Mouse (Mus musculus) neural tube, embryonic 13.5 days (tissue): ENCODE measurements around the gene Mapkapk2. TPM values are rescaled to one million over a fixed set of nuclear protein-coding genes. Genes with fewer than 3 reads are reported as not detected.

Experiments used
- ATAC-seq: fragments of 200-750 bp; cut with Nextera tagmentation; 2 replicates; pipeline ENCODE4 v1.8.0; 2017; ENCODE audit warnings: low read depth, mild to moderate bottlenecking, moderate TSS enrichment, moderate library complexity
- H3K27ac ChIP-seq: fragments of 300-500 bp; sonication (generic); replicated peaks from 2 replicates; pipeline ENCODE4 v1.5.1; 2015; ENCODE audit warnings: moderate library complexity, mild to moderate bottlenecking, inconsistent platforms
- H3K27me3 ChIP-seq: fragments of 300-500 bp; sonication (generic); 2 replicates; pipeline ENCODE4 v1.6.1; 2015; ENCODE audit warnings: mild to moderate bottlenecking, inconsistent platforms
- H3K36me3 ChIP-seq: fragments of 300-500 bp; sonication (generic); 2 replicates; pipeline ENCODE4 v1.6.1; 2015; ENCODE audit warnings: mild to moderate bottlenecking, inconsistent platforms
- H3K4me1 ChIP-seq: fragments of 300-500 bp; sonication (generic); replicated peaks from 2 replicates; pipeline ENCODE4 v1.6.1; 2015; ENCODE audit warnings: inconsistent platforms
- H3K4me2 ChIP-seq: fragments of 300-500 bp; sonication (generic); 2 replicates; pipeline ENCODE4 v1.6.1; 2015; ENCODE audit warnings: inconsistent platforms, mild to moderate bottlenecking, moderate library complexity
- H3K4me3 ChIP-seq: fragments of 300-500 bp; sonication (generic); 2 replicates; pipeline ENCODE4 v1.5.1; 2015; ENCODE audit warnings: mild to moderate bottlenecking, inconsistent platforms
- H3K9ac ChIP-seq: fragments of 300-500 bp; sonication (generic); 2 replicates; pipeline ENCODE4 v1.6.1; 2015; ENCODE audit warnings: moderate library complexity, mild to moderate bottlenecking, inconsistent platforms
- H3K9me3 ChIP-seq: fragments of 300-500 bp; sonication (generic); 2 replicates; pipeline ENCODE4 v1.6.1; 2016; ENCODE audit warnings: inconsistent platforms
- WGBS: fragments of 180-500 bp; shearing (Covaris S2); methylation state at CpG from one replicate; pipeline ENCODE4 v1.1.7; 2015; 5-methylcytosine and 5-hydroxymethylcytosine counted together
- polyA plus RNA-seq: library from polyadenylated mRNA; unstranded; fragments of >200 nt; fragmentation: Nextera tagmentation; extraction: Ambion mirVana; gene quantifications from 2 replicates; pipeline ENCODE4 v1.2.1, GENCODE M21; 2015

The Mapkapk2 gene
- polyA plus RNA-seq, 1 experiment from 2014 or later, result 22.7 TPM

DNA sequence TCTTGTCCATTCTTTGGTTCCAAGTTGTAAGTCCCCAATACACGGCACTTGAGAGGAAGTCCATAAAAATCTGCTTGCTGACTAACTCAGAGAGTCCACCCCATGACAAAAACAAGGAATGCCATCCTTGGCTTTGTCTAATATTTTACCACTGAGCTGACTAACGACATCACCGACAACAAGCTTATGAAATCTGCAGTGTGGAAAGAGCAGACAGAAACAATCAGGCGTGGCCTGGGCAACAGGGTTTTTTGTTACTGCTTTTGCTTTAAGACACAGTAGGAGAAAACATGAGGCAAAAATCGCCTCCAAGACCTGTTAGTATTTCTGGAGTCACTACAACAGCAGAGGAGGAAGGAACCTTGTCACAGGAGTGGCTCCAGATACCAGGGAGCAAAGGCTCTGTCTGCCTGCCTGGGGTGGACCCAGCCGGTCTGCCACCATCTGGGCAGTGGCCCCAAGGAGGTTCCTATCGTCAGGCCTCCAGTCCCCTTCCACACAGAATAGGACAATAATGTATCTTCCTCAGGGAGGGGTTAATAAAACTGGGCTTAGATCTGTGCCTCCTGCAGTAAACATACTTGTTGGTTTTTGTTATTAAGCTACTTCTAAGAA lies 25.1 kb downstream of the Mapkapk2 start:
- Histone ChIP-seq H3K4me1 (peaks cover 41% of the 10 kb centered on the region), H3K4me2 (no peak overlapping the region), H3K4me3 (no peak overlapping the region), H3K9ac (no peak overlapping the region), H3K36me3 (0 out of 2 replicates have a peak, but pooled peaks cover 5% of the 10 kb centered on the region), H3K9me3 (no peaks in the 10 kb centered on the region), H3K27ac (no peak overlapping the region), H3K27me3 (no peaks in the 10 kb centered on the region)
- ATAC-seq, result no peak
- WGBS, result 94% methylated on average over 7 of the region's 7 CpGs

DNA sequence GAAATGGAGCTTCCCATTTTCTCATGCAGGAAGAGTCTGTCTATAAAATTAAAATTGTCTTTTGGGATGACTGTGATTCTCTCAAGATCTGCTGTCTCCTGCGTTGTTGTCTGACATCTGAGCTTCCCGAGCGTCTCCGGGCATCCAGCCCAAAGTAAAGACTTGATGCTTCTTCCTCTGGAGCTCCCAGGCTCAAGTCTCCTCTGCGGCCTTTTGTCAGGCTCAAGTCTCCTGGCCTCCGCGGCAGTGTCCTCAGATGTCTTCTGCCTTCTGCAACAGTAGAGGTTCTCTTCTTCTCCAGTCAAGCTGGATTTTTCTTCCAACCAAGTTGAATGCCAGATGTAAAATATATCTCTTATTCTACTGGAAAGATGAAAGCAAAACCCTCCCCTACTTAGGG lies 28.6 kb downstream of the Mapkapk2 start:
- Histone ChIP-seq H3K9me3 (no peaks in the 10 kb centered on the region), H3K9ac (no peak overlapping the region), H3K4me1 (peaks cover 23% of the 10 kb centered on the region), H3K27me3 (no peaks in the 10 kb centered on the region), H3K4me2 (no peak overlapping the region), H3K36me3 (no peaks in the 10 kb centered on the region), H3K4me3 (no peak overlapping the region), H3K27ac (no peak overlapping the region)
- whole genome bisulfite sequencing, result 90% methylated on average over 7 of the region's 7 CpGs
- no peak for ATAC-seq

DNA sequence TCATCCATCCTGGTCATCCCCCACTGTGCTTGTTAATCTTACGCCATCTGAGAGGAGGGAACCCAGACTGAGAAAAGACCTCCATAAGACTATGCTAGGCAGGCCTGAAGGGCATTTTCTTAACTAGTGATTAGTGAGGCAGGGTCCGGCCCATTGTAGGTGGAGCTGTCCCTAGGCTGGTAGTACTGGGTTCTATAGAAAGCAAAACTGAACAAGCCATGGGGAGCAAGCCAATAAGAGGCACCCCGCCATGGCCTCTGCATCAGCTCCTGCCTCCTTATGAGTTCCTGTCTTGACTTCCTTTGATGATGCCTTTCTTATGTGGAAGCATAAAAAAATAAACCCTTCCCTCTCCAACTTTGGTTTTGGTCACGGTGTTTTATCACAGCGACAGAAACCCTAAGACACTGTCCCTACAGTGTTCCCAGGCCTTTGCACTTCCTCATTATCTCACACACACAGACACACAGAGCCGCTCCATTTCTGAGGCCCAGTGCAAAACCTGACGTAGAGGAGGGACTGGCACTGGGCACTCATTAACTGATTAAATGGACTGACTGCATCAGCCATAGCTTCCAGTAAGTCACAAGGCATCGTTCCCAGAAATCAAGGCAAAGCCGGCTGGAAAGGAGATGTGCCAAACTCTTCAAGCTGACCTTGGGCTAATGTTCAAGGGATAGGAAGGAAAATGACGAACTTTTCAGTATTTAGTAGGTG lies 29.5 kb downstream of the Mapkapk2 start:
- Histone ChIP-seq H3K27ac (no peak overlapping the region), H3K4me2 (no peak overlapping the region), H3K4me1 (peaks cover 23% of the 10 kb centered on the region), H3K9me3 (no peaks in the 10 kb centered on the region), H3K27me3 (no peaks in the 10 kb centered on the region), H3K4me3 (no peak overlapping the region), H3K36me3 (no peaks in the 10 kb centered on the region), H3K9ac (no peak overlapping the region)
- 91% methylated on average over 10 of the region's 10 CpGs for WGBS
- no peak for ATAC-seq

DNA sequence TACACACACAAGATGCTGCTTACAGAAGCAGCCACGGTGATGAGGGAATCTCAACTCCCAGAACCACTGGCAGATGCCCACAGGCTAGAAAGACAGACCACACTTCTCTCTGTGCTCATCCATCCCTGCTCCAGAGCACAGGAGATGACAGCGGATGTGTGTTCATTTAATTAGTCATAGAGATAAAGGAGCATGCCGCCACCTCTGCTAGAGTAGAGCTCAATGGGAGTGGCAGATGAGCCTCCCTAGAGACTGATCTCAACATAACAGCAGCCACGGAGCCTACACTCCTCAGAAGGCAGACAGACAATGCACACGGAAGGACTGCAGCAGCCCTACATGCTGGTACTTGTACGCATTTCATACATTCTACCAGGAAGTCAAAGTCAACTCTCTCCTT lies 33.4 kb downstream of the Mapkapk2 start:
- Histone ChIP-seq H3K4me3 (no peak overlapping the region), H3K36me3 (no peaks in the 10 kb centered on the region), H3K4me1 (peaks cover 50% of the 10 kb centered on the region), H3K9ac (no peak overlapping the region), H3K27me3 (no peaks in the 10 kb centered on the region), H3K27ac (peak overlapping the region; percentile 49; the same call in 1 of the 2 replicates), H3K9me3 (no peaks in the 10 kb centered on the region), H3K4me2 (no peak overlapping the region)
- no peak for ATAC-seq
- WGBS, result 47% methylated on average over 6 of the region's 6 CpGs

DNA sequence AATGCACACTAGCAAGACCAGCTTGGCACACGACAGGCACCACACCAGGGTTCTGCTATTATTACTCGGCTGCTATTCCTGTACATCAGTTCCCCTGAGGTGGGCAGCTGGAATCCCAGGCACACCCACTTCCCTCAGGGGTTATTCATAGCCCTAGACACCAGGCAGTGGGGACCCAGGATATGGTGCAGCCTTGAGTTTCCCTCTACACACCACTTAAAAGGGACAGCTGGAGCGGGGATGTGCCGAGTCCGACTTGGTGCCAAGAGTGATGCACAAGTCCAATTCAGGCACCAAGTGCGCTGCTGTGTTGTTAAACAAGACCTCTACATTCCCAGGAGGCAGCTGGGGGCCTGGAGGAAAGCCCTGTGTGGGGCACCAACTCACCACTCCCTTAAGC lies 34.8 kb downstream of the Mapkapk2 start:
- H3K36me3 ChIP-seq, result peaks cover 6% of the 10 kb centered on the region
- H3K9me3 ChIP-seq, result no peaks in the 10 kb centered on the region
- H3K27ac ChIP-seq, result 0 out of 2 replicates have a peak overlapping the region, but pooled peaks have one; percentile 23
- H3K27me3 ChIP-seq, result no peaks in the 10 kb centered on the region
- WGBS, result 68% methylated on average over 6 of the region's 6 CpGs
- no peak overlapping the region for H3K4me2 ChIP-seq
- peaks cover 59% of the 10 kb centered on the region for H3K4me1 ChIP-seq
- ATAC-seq, result peak; percentile 25; the same call in 1 of the 2 replicates
- H3K4me3 ChIP-seq, result no peak overlapping the region
- no peak overlapping the region for H3K9ac ChIP-seq

DNA sequence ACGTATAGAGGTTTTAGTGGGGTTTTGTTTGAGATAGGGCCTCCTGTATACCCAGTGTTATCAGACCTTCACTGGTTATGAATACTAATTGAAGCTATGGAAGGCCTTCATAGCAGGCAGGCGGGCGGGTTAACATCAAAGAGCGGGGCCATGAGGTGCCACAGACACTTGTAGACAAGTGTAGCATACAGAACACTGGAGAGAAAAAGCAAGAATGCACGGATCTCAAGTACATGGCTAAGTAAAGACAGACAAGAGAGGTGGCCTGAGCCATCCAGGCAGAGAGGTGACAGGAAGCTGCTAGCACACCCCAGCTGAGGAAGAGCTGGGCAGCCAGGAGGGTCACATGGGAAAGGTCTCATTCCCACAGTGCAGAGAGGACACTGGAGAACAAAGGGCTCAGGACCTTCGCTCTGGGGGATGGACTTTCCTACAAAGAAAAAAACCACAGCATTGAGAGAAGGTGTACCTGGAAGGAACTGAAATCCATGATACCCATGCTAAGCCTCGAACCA lies 35.8 kb downstream of the Mapkapk2 start:
- H3K27ac ChIP-seq, result no peak overlapping the region
- peaks cover 17% of the 10 kb centered on the region for H3K36me3 ChIP-seq
- no peaks in the 10 kb centered on the region for H3K27me3 ChIP-seq
- no peaks in the 10 kb centered on the region for H3K9me3 ChIP-seq
- no peak for ATAC-seq
- no peak overlapping the region for H3K4me2 ChIP-seq
- 83% methylated on average over 7 of the region's 7 CpGs for WGBS
- no peak overlapping the region for H3K4me3 ChIP-seq
- peaks cover 59% of the 10 kb centered on the region for H3K4me1 ChIP-seq
- H3K9ac ChIP-seq, result no peak overlapping the region

DNA sequence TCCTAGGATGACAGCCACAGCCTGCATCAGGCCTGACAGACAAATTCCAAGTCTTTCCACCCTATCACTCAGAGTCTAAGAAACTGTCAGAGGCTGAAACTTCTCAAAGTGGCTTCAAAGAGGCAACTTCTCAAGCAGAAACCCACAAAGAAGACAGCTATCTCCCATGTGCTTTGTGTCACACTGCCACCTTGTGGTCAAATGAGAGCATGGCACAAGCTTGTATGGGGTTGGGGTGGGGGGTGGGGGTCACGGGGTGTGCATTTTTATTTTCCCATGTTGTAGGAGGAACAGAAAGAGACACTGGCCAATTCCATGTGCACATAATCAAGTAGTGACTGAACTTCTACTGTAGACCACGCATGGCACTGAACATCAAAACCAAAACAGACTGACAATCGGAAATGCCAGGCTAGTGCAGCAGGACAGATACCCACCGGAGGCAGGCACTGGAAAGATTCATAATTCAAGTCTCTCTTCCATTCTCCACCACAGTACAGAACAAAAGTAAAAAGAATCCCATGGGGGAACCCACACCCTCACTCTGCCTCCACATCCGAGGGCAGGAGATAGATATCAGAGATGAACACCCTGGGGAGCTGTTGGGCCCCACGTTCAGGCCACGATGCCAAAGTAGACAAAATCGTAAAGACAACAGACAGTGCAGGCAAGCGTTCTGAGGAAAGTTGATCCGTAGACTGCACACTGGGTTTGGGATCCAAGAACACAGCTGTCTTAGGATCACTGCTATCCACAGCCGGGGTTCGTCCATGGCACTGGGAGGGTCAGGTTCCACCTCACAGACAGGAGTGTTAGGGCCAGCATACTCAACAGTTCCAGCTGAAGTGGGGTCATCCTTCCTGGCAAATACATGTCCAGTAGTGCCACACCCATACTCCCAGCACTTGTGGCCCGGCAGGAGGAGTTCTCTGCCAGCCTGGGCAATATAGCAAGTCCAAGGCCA lies 37.1 kb downstream of the Mapkapk2 start:
- no peak overlapping the region for H3K4me2 ChIP-seq
- no peaks in the 10 kb centered on the region for H3K9me3 ChIP-seq
- peaks cover 59% of the 10 kb centered on the region for H3K4me1 ChIP-seq
- no peak; the same call in 1 of the 2 replicates for ATAC-seq
- 64% methylated on average over 13 of the region's 13 CpGs for WGBS
- no peak overlapping the region for H3K4me3 ChIP-seq
- peaks cover 29% of the 10 kb centered on the region for H3K36me3 ChIP-seq
- no peak overlapping the region for H3K9ac ChIP-seq
- H3K27ac ChIP-seq, result no peak overlapping the region
- no peaks in the 10 kb centered on the region for H3K27me3 ChIP-seq

DNA sequence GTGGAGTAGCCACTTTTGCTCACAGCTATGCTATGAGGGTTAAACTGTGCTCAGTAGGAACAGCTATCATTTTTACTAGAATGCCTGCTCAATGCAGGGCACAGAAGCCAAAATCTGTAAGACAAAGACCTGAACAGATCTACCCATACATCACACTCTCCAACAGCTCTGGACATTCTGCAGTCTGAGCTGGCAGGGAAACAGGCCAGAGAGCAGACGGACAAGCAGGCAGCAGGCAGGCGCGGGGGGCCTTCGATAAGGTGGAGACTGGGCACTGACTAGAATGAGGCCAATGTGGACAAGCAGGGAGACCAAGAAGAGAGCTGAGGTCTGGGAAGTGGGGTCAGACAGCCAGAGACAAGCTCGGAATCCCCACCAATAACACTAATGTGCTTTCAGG lies 37.8 kb downstream of the Mapkapk2 start:
- peak overlapping the region; percentile 33; the same call in 1 of the 2 replicates for H3K27ac ChIP-seq
- no peak overlapping the region for H3K4me3 ChIP-seq
- 0 out of 2 replicates have a peak overlapping the region, but pooled peaks have one; percentile 47 for H3K9ac ChIP-seq
- WGBS, result 79% methylated on average over 5 of the region's 5 CpGs
- no peaks in the 10 kb centered on the region for H3K9me3 ChIP-seq
- no peak overlapping the region for H3K4me2 ChIP-seq
- peaks cover 59% of the 10 kb centered on the region for H3K4me1 ChIP-seq
- H3K27me3 ChIP-seq, result no peaks in the 10 kb centered on the region
- peaks cover 36% of the 10 kb centered on the region for H3K36me3 ChIP-seq
- peak; percentile 20; the same call in 1 of the 2 replicates for ATAC-seq

DNA sequence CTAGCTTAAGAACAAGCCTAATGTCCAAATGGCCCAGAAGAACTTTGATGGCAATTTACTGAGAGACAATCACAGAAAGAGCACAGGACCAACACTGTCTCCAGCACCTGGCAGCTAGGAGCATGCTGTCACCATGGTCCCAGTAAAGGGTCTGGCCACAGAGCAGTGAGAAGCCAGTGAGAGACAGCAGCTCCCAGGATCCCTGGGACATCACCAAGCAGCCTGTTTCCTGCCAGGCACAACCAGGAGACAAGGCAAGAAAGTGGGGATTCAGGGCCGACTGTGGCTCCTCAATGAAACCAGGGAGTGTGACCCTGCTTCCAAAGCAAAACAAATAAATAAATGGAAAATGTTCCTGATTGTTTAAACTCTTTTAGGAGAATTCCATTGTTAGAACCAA lies 38.2 kb downstream of the Mapkapk2 start:
- Histone ChIP-seq H3K9ac (peak overlapping the region; percentile 47; the same call in 1 of the 2 replicates), H3K36me3 (peaks cover 41% of the 10 kb centered on the region), H3K27me3 (no peaks in the 10 kb centered on the region), H3K27ac (no peak overlapping the region), H3K4me3 (no peak overlapping the region), H3K4me2 (no peak overlapping the region), H3K4me1 (peaks cover 56% of the 10 kb centered on the region), H3K9me3 (no peaks in the 10 kb centered on the region)
- ATAC-seq, result no peak
- 78% methylated on average over 1 of the region's 1 CpGs for WGBS

DNA sequence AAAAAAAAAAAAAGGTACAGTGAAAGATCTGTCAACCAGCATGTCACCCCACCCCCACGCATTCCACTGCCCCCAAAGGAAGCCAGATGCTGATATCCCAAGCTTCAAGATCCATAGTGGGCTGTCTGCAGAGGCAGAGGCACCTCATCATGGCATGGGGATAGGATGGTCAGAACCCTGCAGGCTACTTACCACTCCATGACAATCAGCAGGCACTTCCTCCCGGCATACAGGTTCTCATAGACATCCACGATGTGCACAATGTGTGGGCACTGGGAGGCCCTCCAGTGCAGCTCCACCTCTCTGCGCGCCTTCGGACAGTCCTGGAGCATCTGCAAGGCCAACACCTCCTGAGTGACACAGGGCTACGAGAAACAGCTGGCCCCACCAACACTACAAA lies 39.2 kb downstream of the Mapkapk2 start:
- Histone ChIP-seq H3K27me3 (no peaks in the 10 kb centered on the region), H3K27ac (no peak overlapping the region), H3K9me3 (no peaks in the 10 kb centered on the region), H3K4me1 (peaks cover 50% of the 10 kb centered on the region), H3K9ac (no peak overlapping the region), H3K36me3 (peaks cover 48% of the 10 kb centered on the region), H3K4me3 (no peak overlapping the region), H3K4me2 (no peak overlapping the region)
- 86% methylated on average over 7 of the region's 7 CpGs for WGBS
- no peak for ATAC-seq

DNA sequence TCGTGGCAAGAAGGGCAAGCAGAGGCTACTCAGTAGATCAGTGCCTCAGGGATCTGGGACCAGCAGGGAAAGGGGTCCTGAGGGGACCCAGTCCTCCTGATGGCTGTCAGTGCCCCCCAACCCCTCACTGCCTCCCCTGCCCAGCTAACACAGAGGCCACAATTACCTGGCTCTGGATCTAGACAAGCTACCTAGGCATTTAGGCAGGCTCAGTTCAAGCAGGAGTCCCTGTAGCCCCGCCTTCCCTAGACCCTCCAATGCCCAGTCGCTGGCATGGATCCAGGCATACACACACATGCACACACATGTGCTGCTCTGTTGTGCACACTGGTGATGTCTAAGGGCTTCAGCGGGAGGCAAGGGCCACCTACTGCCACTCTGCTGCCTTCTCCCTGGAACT lies 43.4 kb downstream of the Mapkapk2 start:
- Histone ChIP-seq H3K9me3 (no peaks in the 10 kb centered on the region), H3K36me3 (peaks cover 53% of the 10 kb centered on the region), H3K9ac (no peak overlapping the region), H3K4me2 (no peak overlapping the region), H3K4me3 (no peak overlapping the region), H3K27me3 (no peaks in the 10 kb centered on the region), H3K27ac (no peak overlapping the region), H3K4me1 (peaks cover 36% of the 10 kb centered on the region)
- WGBS, result 85% methylated on average over 4 of the region's 4 CpGs
- ATAC-seq, result no peak
